In the genomic region with DNA sequence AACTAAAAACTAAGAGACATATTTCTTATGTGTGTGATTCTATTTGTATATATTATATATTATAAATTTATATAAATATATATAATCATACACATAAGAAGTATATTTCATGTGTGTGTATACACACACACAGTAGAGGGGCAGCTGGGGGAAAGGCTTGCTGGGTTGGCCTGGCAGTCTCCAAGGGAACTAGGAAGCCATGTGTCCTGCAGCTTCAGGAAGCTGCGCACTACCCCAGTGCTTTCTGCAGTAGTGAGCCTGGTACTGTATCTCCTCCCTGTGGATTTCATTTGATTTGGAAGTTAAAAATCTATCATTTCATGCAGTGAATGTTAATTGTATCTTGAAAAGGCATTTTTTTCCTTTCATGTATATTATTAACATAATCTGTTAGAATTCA, we compare ENCODE assay signal across 27 mouse cellular contexts.
"Had no signal": no experiment of that assay in that cellular context is flagged by ENCODE, and none has a peak within 500 bp of the region (broad histone marks: within the 10 kb centered on the region; RNA-seq: fewer than 3 reads in every experiment).

No protein-coding gene starts in this region.

- DNase-seq: cerebellum, adult 18-20 months; cerebellum, adult 2 months; cerebellum, adult 8-10 months; cerebellum, adult 9-10 months; cerebellum, adult 9-11 months; cerebellum, postnatal 10 days; cerebellum, postnatal 14 days; cerebellum, postnatal 25 days; cerebellum, postnatal 36 days; embryo, embryonic 11 days; gastrocnemius, adult 2 months; gastrocnemius, postnatal 10 days; gastrocnemius, postnatal 14 days; gastrocnemius, postnatal 25 days; gastrocnemius, postnatal 36 days; heart, adult 18-20 months; heart, adult 2 months had no signal

- H3K27me3 ChIP-seq: embryonic facial prominence, embryonic 12.5 days; embryonic facial prominence, embryonic 13.5 days; embryonic facial prominence, embryonic 15.5 days; forebrain, embryonic 13.5 days; forebrain, embryonic 15.5 days had no signal

- ATAC-seq: forebrain, embryonic 13.5 days; forebrain, embryonic 14.5 days; forebrain, embryonic 15.5 days; forebrain, embryonic 16.5 days had no signal

- H3K4me3 ChIP-seq: embryonic facial prominence, embryonic 10.5 days; embryonic facial prominence, embryonic 12.5 days; embryonic facial prominence, embryonic 13.5 days; embryonic facial prominence, embryonic 15.5 days; erythroblast, embryonic 14.5 days; forebrain, embryonic 10.5 days; forebrain, embryonic 13.5 days; forebrain, embryonic 15.5 days; gastrocnemius, adult 2 months; heart, adult 2 months had no signal

- H3K27ac ChIP-seq: embryonic facial prominence, embryonic 10.5 days; embryonic facial prominence, embryonic 12.5 days; embryonic facial prominence, embryonic 13.5 days; embryonic facial prominence, embryonic 15.5 days; forebrain, embryonic 10.5 days; forebrain, embryonic 13.5 days; forebrain, embryonic 15.5 days; gastrocnemius, adult 2 months; heart, adult 2 months had no signal

- H3K9me3 ChIP-seq: embryonic facial prominence, embryonic 10.5 days; embryonic facial prominence, embryonic 12.5 days; embryonic facial prominence, embryonic 13.5 days; embryonic facial prominence, embryonic 15.5 days; forebrain, embryonic 10.5 days; forebrain, embryonic 13.5 days; forebrain, embryonic 15.5 days had no signal

- H3K4me2 ChIP-seq: embryonic facial prominence, embryonic 12.5 days; embryonic facial prominence, embryonic 13.5 days; embryonic facial prominence, embryonic 15.5 days; forebrain, embryonic 13.5 days; forebrain, embryonic 15.5 days had no signal

- H3K4me1 ChIP-seq: forebrain, embryonic 10.5 days; forebrain, embryonic 13.5 days; forebrain, embryonic 15.5 days had no signal

- H3K9ac ChIP-seq: embryonic facial prominence, embryonic 12.5 days; embryonic facial prominence, embryonic 13.5 days; embryonic facial prominence, embryonic 15.5 days; forebrain, embryonic 13.5 days; forebrain, embryonic 15.5 days had no signal
